Mouse (Mus musculus): ENCODE results near the gene Olfr312. TPM values are rescaled to one million over a fixed set of nuclear protein-coding genes. Genes with fewer than 3 reads are reported as not detected.

Olfr312 gene
- polyA plus RNA-seq, 1 experiment, result not detected

GRCm38 (mm10) chr11:58846919-58847461 is 18.0 kb downstream of the Olfr312 start, which contains the start of gene Gm12258:
Gene Gm12258 (plus strand): TSS chr11:58847158.
- Histone ChIP-seq H3K4me3 (replicated peaks) (peak within 1 kb of the TSS; percentile 92), H3K9me3 (peaks cover 8% of the 10 kb centered on the region), H3K27me3 (replicated peaks) (no peaks in the 10 kb centered on the region), H3K36me3 (replicated peaks; ENCODE audit: low read length) (peaks cover 34% of the 10 kb centered on the region), H3K4me1 (peaks cover 16% of the 10 kb centered on the region)
- TF ChIP-seq FLI1 (IDR thresholded peaks at IDR 0.05; ENCODE audit: low read length), result no peak
- no peak for TF ChIP-seq GATA1 (IDR thresholded peaks at IDR 0.05; ENCODE audit: borderline replicate concordance, low read length)

- H3K4me3 ChIP-seq (replicated peaks), result peak overlapping the region; percentile 92
- peaks cover 8% of the 10 kb centered on the region for H3K9me3 ChIP-seq
- peaks cover 40% of the 10 kb centered on the region for H3K36me3 ChIP-seq (replicated peaks; ENCODE audit: low read length)
- no peaks in the 10 kb centered on the region for H3K27me3 ChIP-seq (replicated peaks)
- peaks cover 16% of the 10 kb centered on the region for H3K4me1 ChIP-seq
- TF ChIP-seq FLI1 (IDR thresholded peaks at IDR 0.05; ENCODE audit: low read length) (no peak), GATA1 (IDR thresholded peaks at IDR 0.05; ENCODE audit: borderline replicate concordance, low read length) (no peak)
Observed at GRCm38 (mm10) chr11:58847636-58848035, 18.6 kb downstream of the Olfr312 start.

GRCm38 (mm10) chr11:58849731-58850130 is 20.7 kb downstream of the Olfr312 start:
- no peak for TF ChIP-seq GATA1 (IDR thresholded peaks at IDR 0.05; ENCODE audit: borderline replicate concordance, low read length)
- TF ChIP-seq FLI1 (IDR thresholded peaks at IDR 0.05; ENCODE audit: low read length), result no peak
- H3K27me3 ChIP-seq (replicated peaks), result no peaks in the 10 kb centered on the region
- no peak overlapping the region for H3K4me3 ChIP-seq (replicated peaks)
- H3K9me3 ChIP-seq, result peaks cover 8% of the 10 kb centered on the region
- H3K36me3 ChIP-seq (replicated peaks; ENCODE audit: low read length), result peaks cover 58% of the 10 kb centered on the region
- H3K4me1 ChIP-seq, result peaks cover 16% of the 10 kb centered on the region

DNA sequence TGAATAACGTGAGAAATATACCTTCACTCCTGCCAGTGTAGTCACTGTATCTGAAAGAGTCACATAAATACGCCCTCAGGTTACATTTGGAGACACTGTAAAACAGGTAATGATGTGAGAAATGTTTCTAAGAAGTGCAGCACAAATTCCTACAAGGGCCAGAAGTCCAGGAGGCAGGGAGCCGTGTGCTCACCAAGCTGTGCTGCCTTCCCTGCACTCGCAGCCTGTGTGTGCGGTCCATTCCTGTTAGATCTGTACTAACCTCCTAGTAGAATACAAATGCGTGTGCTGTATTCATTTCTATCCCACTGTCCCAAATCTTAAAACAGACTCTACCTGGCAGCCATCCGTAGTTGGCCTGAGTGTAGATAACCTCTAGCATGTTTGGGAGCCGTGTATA is 31.7 kb downstream of the Olfr312 start:
- peaks cover 59% of the 10 kb centered on the region for H3K36me3 ChIP-seq (replicated peaks; ENCODE audit: low read length)
- H3K27me3 ChIP-seq (replicated peaks), result no peaks in the 10 kb centered on the region
- no peak overlapping the region for H3K4me3 ChIP-seq (replicated peaks)
- peaks cover 44% of the 10 kb centered on the region for H3K9me3 ChIP-seq
- H3K4me1 ChIP-seq, result no peaks in the 10 kb centered on the region
- TF ChIP-seq FLI1 (IDR thresholded peaks at IDR 0.05; ENCODE audit: low read length), result no peak
- TF ChIP-seq GATA1 (IDR thresholded peaks at IDR 0.05; ENCODE audit: borderline replicate concordance, low read length), result no peak

DNA sequence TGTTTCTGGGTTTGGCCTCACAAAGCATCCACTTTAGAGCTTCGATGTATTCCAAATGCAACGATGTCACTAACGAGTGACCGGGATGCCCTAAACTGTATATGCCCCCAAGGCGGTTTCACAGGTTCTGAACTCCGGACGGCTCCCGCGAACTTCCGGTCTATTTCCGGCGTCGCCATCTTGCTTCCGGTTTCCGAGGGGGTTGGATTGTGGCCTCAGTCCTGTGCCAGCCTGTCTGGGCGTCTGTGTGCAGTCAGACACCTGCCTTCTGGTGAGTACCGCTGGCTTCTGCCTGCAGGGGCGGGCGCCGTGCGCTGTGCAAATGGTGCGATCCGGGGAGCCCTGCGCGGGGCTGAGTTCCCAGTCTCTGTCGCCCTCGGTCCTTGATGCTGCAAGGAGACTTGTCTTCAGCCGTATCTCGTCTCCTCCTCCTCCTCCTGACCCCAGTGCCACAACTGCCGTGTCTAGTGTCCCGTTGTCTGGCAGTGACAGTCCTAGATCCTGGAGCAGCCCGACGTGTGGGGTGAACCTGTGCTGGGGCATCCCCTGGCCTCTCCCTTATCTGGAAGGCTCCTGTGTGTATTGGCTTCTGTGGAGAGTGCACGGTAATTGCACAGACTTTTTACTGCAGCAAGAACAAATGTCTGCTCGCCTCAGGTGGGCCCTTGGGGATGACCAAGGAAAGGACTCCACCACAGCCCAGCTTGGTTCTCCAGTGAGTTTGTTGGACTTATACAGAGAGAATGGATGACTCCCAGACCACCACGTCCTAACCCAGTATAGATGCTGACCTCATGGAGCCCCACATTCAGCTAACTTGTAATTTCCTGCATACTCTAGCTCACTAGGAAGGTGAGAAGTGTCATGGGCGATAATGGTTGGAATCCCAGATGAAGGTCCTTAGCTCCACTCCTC is 38.3 kb downstream of the Olfr312 start, which contains the start of gene 2810021J22Rik:
Gene 2810021J22Rik (plus strand): TSS at position 178 of the 915 bp plus-strand sequence.
- peaks cover 8% of the 10 kb centered on the region; the same call in 1 of the 2 replicates for H3K9me3 ChIP-seq
- peak; percentile 94; the same call in 1 of the 2 replicates for TF ChIP-seq FLI1 (IDR thresholded peaks at IDR 0.05; ENCODE audit: low read length)
- TF ChIP-seq GATA1 (IDR thresholded peaks at IDR 0.05; ENCODE audit: borderline replicate concordance, low read length), result no peak
- H3K4me1 ChIP-seq, result peaks cover 25% of the 10 kb centered on the region
- H3K4me3 ChIP-seq (replicated peaks), result peak within 1 kb of the TSS; percentile 94
- H3K27me3 ChIP-seq (replicated peaks), result no peaks in the 10 kb centered on the region
- peaks cover 27% of the 10 kb centered on the region for H3K36me3 ChIP-seq (replicated peaks; ENCODE audit: low read length)

GRCm38 (mm10) chr11:58867954-58868330 is 38.9 kb downstream of the Olfr312 start:
- H3K4me3 ChIP-seq (replicated peaks), result peak overlapping the region; percentile 94
- TF ChIP-seq FLI1 (IDR thresholded peaks at IDR 0.05; ENCODE audit: low read length) (no peak), GATA1 (IDR thresholded peaks at IDR 0.05; ENCODE audit: borderline replicate concordance, low read length) (no peak)

DNA sequence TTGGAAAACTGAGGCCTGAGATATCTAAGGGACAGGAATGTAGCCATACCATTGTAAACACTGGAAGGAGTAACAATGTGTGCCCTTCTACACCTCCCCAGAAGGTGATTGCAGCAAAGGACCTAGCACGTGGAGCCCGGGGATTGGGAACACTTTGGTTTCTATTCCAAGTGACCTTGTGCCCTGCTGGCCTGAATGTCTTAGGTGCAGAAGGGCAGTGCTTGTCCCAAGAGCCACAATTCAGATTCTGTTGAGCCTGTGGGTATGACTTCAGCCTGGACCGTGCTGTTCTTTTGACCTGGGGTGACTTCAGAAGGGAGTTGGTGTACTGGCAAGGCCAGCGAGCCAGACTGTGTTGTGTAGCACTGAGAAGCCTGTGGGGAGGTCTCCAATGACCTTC is 41.9 kb downstream of the Olfr312 start:
- no peak for TF ChIP-seq GATA1 (IDR thresholded peaks at IDR 0.05; ENCODE audit: borderline replicate concordance, low read length)
- no peak for TF ChIP-seq FLI1 (IDR thresholded peaks at IDR 0.05; ENCODE audit: low read length)
- H3K4me3 ChIP-seq (replicated peaks), result no peak overlapping the region
- peaks cover 31% of the 10 kb centered on the region for H3K36me3 ChIP-seq (replicated peaks; ENCODE audit: low read length)
- H3K27me3 ChIP-seq (replicated peaks), result no peaks in the 10 kb centered on the region
- H3K9me3 ChIP-seq, result no peaks in the 10 kb centered on the region
- peaks cover 25% of the 10 kb centered on the region for H3K4me1 ChIP-seq

More at GRCm38 (mm10) chr11:58867954-58868330, 38.9 kb downstream of the Olfr312 start:
- H3K4me1 ChIP-seq, result peaks cover 25% of the 10 kb centered on the region
- peaks cover 27% of the 10 kb centered on the region for H3K36me3 ChIP-seq (replicated peaks; ENCODE audit: low read length)
- H3K9me3 ChIP-seq, result peaks cover 8% of the 10 kb centered on the region; the same call in 1 of the 2 replicates
- no peaks in the 10 kb centered on the region for H3K27me3 ChIP-seq (replicated peaks)

GRCm38 (mm10) chr11:58883756-58884155 is 54.7 kb downstream of the Olfr312 start:
- Histone ChIP-seq H3K9me3 (peaks cover 15% of the 10 kb centered on the region), H3K4me1 (peaks cover 7% of the 10 kb centered on the region), H3K4me3 (replicated peaks) (no peak overlapping the region), H3K27me3 (replicated peaks) (no peaks in the 10 kb centered on the region), H3K36me3 (replicated peaks; ENCODE audit: low read length) (peaks cover 49% of the 10 kb centered on the region)
- TF ChIP-seq GATA1 (IDR thresholded peaks at IDR 0.05; ENCODE audit: borderline replicate concordance, low read length) (no peak), FLI1 (IDR thresholded peaks at IDR 0.05; ENCODE audit: low read length) (no peak)

Other genes starting within 250 kb of the Olfr312 start
- gene Olfr324, start 234.1 kb upstream of the Olfr312 start, polyA plus RNA-seq (2012; ENCODE audit: insufficient read depth, low replicate concordance), result not detected in 2 replicates
- gene 2210407C18Rik, start 213.2 kb upstream of the Olfr312 start, polyA plus RNA-seq (2012; ENCODE audit: insufficient read depth, low replicate concordance), result not detected in 2 replicates
- gene Olfr323, start 198.7 kb upstream of the Olfr312 start, polyA plus RNA-seq (2012; ENCODE audit: insufficient read depth, low replicate concordance), result not detected in 2 replicates
- 7.9 and 18.0 TPM in 2 replicates for gene Trim58, start 188.8 kb upstream of the Olfr312 start, polyA plus RNA-seq (2012; ENCODE audit: insufficient read depth, low replicate concordance)
- not detected in 2 replicates for gene Olfr322, start 170.5 kb upstream of the Olfr312 start, polyA plus RNA-seq (2012; ENCODE audit: insufficient read depth, low replicate concordance)
- not detected in 2 replicates for gene Olfr320, start 148.1 kb upstream of the Olfr312 start, polyA plus RNA-seq (2012; ENCODE audit: insufficient read depth, low replicate concordance)
- gene Olfr319, start 130.1 kb upstream of the Olfr312 start, polyA plus RNA-seq (2012; ENCODE audit: insufficient read depth, low replicate concordance), result not detected in 2 replicates
- gene Olfr318, start 105.2 kb upstream of the Olfr312 start, polyA plus RNA-seq (2012; ENCODE audit: insufficient read depth, low replicate concordance), result not detected in 2 replicates
- not detected in 2 replicates for gene Olfr317, start 90.0 kb upstream of the Olfr312 start, polyA plus RNA-seq (2012; ENCODE audit: insufficient read depth, low replicate concordance)
- gene Olfr316, start 76.5 kb upstream of the Olfr312 start, polyA plus RNA-seq (2012; ENCODE audit: insufficient read depth, low replicate concordance), result not detected in 2 replicates
- gene Olfr315, start 56.0 kb upstream of the Olfr312 start, polyA plus RNA-seq (2012; ENCODE audit: insufficient read depth, low replicate concordance), result not detected in 2 replicates
- gene Olfr314, start 46.3 kb upstream of the Olfr312 start, polyA plus RNA-seq (2012; ENCODE audit: insufficient read depth, low replicate concordance), result 3.7 TPM in 1 of 2 replicates, not detected in the other
- gene Fam183b, start 27.3 kb upstream of the Olfr312 start, polyA plus RNA-seq (2012; ENCODE audit: insufficient read depth, low replicate concordance), result not detected in 2 replicates
- gene Olfr313, start 14.2 kb upstream of the Olfr312 start, polyA plus RNA-seq (2012; ENCODE audit: insufficient read depth, low replicate concordance), result not detected in 2 replicates
- gene Olfr311, start 10.0 kb downstream of the Olfr312 start, polyA plus RNA-seq (2012; ENCODE audit: insufficient read depth, low replicate concordance), result not detected in 2 replicates
- not detected in 2 replicates for gene Gm12258, start 17.9 kb downstream of the Olfr312 start, polyA plus RNA-seq (2012; ENCODE audit: insufficient read depth, low replicate concordance)
- 0.32 TPM in 1 of 2 replicates, not detected in the other for gene 2810021J22Rik, start 38.0 kb downstream of the Olfr312 start, polyA plus RNA-seq (2012; ENCODE audit: insufficient read depth, low replicate concordance)
- gene Zfp39, start 75.0 kb downstream of the Olfr312 start, polyA plus RNA-seq (2012; ENCODE audit: insufficient read depth, low replicate concordance), result 0.11 TPM in 1 of 2 replicates, not detected in the other
- not detected in 2 replicates for gene Btnl10, start 88.7 kb downstream of the Olfr312 start, polyA plus RNA-seq (2012; ENCODE audit: insufficient read depth, low replicate concordance)
- 271 and 450 TPM in 2 replicates for gene Rnf187, start 109.7 kb downstream of the Olfr312 start, polyA plus RNA-seq (2012; ENCODE audit: insufficient read depth, low replicate concordance)
- 5.3 and 6.7 TPM in 2 replicates for gene Hist3h2ba, start 119.7 kb downstream of the Olfr312 start, polyA plus RNA-seq (2012; ENCODE audit: insufficient read depth, low replicate concordance)
- 16.9 TPM in 1 of 2 replicates, not detected in the other for gene Hist3h2a, start 125.4 kb downstream of the Olfr312 start, polyA plus RNA-seq (2012; ENCODE audit: insufficient read depth, low replicate concordance)
- 11.3 and 13.8 TPM in 2 replicates for gene Trim17, start 125.4 kb downstream of the Olfr312 start, polyA plus RNA-seq (2012; ENCODE audit: insufficient read depth, low replicate concordance)
- 12.8 and 20.1 TPM in 2 replicates for gene Trim11, start 148.9 kb downstream of the Olfr312 start, polyA plus RNA-seq (2012; ENCODE audit: insufficient read depth, low replicate concordance)

Measured in megakaryocyte, embryonic 14.5 days (primary cell).